Mouse (Mus musculus) gastrocnemius, adult 2 months (tissue): ENCODE results near the gene Cfap206. TPM values are rescaled to one million over a fixed set of nuclear protein-coding genes. Genes with fewer than 3 reads are reported as not detected.

ENCODE experiments used
- DNase-seq: peaks from one replicate; pipeline ENCODE4 v3.0.0; 2022
- H3K27ac ChIP-seq: fragments of 200-600 bp; 2 replicates; pipeline ENCODE4 v1.8.1; 2022; ENCODE audit warnings: mild to moderate bottlenecking
- H3K4me3 ChIP-seq: fragments of 200-600 bp; 2 replicates; pipeline ENCODE4 v1.8.1; 2022; ENCODE audit warnings: mild to moderate bottlenecking, moderate library complexity
- CTCF ChIP-seq: fragments of 200-600 bp; IDR thresholded peaks from 2 replicates; pipeline ENCODE4 v1.8.1; 2022; ENCODE audit warnings: antibody characterized with exemption, mild to moderate bottlenecking, moderate library complexity
- intact Hi-C: fragments of 180-260 bp; cut with DNase I; formaldehyde crosslinking; loops from one replicate; pipeline ENCODE4 v1.15.1; 2025
- total RNA-seq, 2 experiments: library from RNA; stranded (reverse); gene quantifications; 2 replicates each; pipeline ENCODE4 v1.2.3; 2021

The Cfap206 gene
- total RNA-seq, 2 experiments from 2014 or later: not detected

- no peak for DNase-seq
- Histone ChIP-seq H3K27ac (no peak overlapping the region), H3K4me3 (no peak overlapping the region)
- no peak for TF ChIP-seq CTCF
- intact Hi-C loops: no loop called here
Measured at GRCm38 (mm10) chr4:34715062-34715461, 14.9 kb downstream of the Cfap206 start.

DNA sequence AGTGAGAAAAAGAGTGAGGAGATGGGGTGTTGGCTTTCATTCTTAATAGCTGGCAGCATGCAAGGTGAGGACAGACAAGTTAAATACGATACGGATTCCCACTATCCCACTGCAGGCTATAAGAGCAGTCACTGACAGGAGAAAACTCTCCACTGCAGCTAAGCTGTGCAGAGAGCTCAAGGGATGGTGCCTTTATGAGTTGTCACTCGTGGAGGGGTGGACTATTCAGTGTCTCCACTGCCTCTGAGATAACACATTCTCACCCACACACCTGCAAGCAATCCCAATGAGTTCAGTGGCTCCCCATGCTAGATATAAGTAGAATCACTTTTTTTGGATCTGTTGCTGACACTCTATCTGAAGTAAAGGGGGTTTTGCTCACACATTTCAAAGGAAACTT, 21.9 kb downstream of the Cfap206 start:
- H3K27ac ChIP-seq: no peak overlapping the region
- TF ChIP-seq CTCF: no peak
- no peak overlapping the region for H3K4me3 ChIP-seq
- intact Hi-C loops: loop anchor here (5.0 kb wide), 1 partner anchor 214 kb away; no protein-coding TSS in a partner anchor
- no peak for DNase-seq

- H3K4me3 ChIP-seq: no peak overlapping the region
- TF ChIP-seq CTCF: no peak
- no peak overlapping the region for H3K27ac ChIP-seq
- intact Hi-C loops: loop anchor here (5.0 kb wide), 1 partner anchor 215 kb away; no protein-coding TSS in a partner anchor
- no peak for DNase-seq
Measured at GRCm38 (mm10) chr4:34707248-34707647, 22.8 kb downstream of the Cfap206 start.

DNA sequence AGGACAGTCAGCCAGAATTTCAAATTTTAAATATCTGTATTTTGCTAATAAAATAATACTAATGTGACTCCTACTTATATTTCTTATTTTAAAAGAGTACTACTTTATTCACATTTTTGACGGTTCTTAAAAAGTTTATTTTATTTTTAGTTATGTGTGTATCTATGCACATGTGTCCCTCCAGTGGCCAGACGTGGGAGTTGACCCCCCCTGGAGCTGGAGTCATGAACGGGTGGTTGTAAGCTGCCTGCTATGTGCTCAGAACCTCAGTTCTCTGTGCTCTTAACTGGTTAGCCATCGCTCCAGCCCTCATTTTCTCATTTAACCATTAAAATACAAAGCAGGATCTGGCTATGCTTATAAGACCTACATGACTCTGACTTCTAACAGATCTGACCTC, 27.0 kb downstream of the Cfap206 start:
- intact Hi-C loops: no loop called here
- TF ChIP-seq CTCF: no peak
- no peak overlapping the region for H3K4me3 ChIP-seq
- no peak for DNase-seq
- no peak overlapping the region for H3K27ac ChIP-seq

DNA sequence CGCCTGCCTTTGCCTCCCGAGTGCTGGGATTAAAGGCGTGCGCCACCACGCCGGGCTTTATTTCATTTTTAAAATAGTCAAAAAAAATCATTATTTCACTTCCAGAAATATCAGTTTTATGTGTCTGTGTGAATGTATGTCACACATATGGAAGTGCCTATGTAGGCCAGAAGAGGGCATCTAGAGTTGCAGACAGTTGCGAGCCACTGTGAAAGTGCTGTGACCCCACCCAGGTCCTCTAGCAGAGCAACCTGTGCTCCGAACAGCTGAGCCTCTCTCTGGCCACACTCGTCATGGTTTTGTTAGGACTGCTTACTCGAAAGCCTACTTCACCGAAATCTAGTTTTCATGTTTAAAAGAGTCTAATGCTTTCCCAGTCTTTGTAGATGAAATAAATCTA, 27.8 kb downstream of the Cfap206 start:
- no peak for TF ChIP-seq CTCF
- intact Hi-C loops: no loop called here
- Histone ChIP-seq H3K27ac (no peak overlapping the region), H3K4me3 (no peak overlapping the region)
- DNase-seq: no peak

GRCm38 (mm10) chr4:34701528-34701927, 28.5 kb downstream of the Cfap206 start:
- DNase-seq: peak; percentile 61
- intact Hi-C loops: no loop called here
- peak; percentile 63 for TF ChIP-seq CTCF
- no peak overlapping the region for H3K27ac ChIP-seq
- H3K4me3 ChIP-seq: no peak overlapping the region

DNA sequence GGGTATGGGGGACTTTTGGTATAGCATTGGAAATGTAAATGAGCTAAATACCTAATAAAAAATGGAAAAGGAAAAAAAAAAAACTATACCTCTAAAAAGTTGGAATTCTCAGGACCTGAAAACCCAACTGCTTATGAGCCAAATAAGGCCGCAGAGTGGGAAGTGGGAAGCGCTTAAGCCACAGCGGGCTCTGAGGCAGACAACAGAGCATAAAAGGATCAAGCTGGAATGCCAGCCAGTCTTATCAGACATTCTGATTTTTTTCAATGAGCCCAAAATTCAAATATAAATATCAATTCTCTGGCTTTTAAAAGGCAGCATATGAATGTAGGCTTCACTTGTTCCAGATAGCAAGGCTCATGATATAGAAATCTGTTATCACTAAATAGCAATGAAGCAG, 42.0 kb downstream of the Cfap206 start:
- no peak overlapping the region for H3K27ac ChIP-seq
- intact Hi-C loops: loop anchor here (5.0 kb wide), 1 partner anchor 234 kb away; no protein-coding TSS in a partner anchor
- H3K4me3 ChIP-seq: no peak overlapping the region
- DNase-seq: no peak
- no peak for TF ChIP-seq CTCF

- intact Hi-C loops: loop anchor here (1.0 to 5.0 kb wide), 3 partner anchors 91 to 235 kb away; partner anchors contain the start of gene Smim8
- peak within 1 kb of the TSS; percentile 84 for H3K4me3 ChIP-seq
- DNase-seq: peak; percentile 97
- no peak; the same call in 1 of the 2 replicates for TF ChIP-seq CTCF
- peak within 1 kb of the TSS; percentile 90 for H3K27ac ChIP-seq
Measured at GRCm38 (mm10) chr4:34686874-34687567, 43.0 kb downstream of the Cfap206 start, which contains the start of gene Slc35a1. Slc35a1 (minus strand) TSS chr4:34687438.

DNA sequence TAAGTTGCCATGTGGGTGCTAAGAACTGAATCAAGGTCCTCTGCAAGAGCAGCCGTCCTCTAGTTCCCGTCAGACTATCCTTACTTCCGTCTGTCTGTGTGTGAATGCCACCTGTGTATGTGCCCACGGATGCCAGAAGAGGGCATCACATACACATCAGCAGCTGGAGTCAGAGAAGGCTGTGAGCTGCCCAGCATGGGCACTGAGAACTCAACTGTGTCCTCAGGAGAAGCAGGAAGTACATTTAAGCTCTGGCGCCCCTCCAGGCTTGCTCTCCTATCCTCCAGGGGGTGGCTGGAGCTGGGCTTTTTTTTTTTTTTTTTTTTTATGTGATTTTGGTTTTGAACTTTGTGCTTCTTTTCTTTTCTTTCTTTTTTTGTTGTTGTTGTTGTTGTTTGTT, 49.5 kb downstream of the Cfap206 start:
- intact Hi-C loops: no loop called here
- peak; percentile 12; the same call in 1 of the 2 replicates for TF ChIP-seq CTCF
- Histone ChIP-seq H3K27ac (no peak overlapping the region), H3K4me3 (no peak overlapping the region)
- no peak for DNase-seq

GRCm38 (mm10) chr4:34673721-34674120, 56.3 kb downstream of the Cfap206 start:
- no peak overlapping the region for H3K27ac ChIP-seq
- intact Hi-C loops: no loop called here
- no peak for TF ChIP-seq CTCF
- no peak for DNase-seq
- H3K4me3 ChIP-seq: no peak overlapping the region

- Histone ChIP-seq H3K4me3 (no peak overlapping the region), H3K27ac (no peak overlapping the region)
- no peak for TF ChIP-seq CTCF
- DNase-seq: no peak
- intact Hi-C loops: no loop called here
Measured at GRCm38 (mm10) chr4:34667923-34668322, 62.1 kb downstream of the Cfap206 start.

- DNase-seq: no peak
- Histone ChIP-seq H3K4me3 (no peak overlapping the region), H3K27ac (no peak overlapping the region)
- intact Hi-C loops: no loop called here
- TF ChIP-seq CTCF: no peak
Measured at GRCm38 (mm10) chr4:34661927-34662326, 68.1 kb downstream of the Cfap206 start.

- no peak overlapping the region for H3K4me3 ChIP-seq
- no peak for DNase-seq
- intact Hi-C loops: no loop called here
- TF ChIP-seq CTCF: no peak
- H3K27ac ChIP-seq: no peak overlapping the region
Measured at GRCm38 (mm10) chr4:34661514-34661913, 68.5 kb downstream of the Cfap206 start.

DNA sequence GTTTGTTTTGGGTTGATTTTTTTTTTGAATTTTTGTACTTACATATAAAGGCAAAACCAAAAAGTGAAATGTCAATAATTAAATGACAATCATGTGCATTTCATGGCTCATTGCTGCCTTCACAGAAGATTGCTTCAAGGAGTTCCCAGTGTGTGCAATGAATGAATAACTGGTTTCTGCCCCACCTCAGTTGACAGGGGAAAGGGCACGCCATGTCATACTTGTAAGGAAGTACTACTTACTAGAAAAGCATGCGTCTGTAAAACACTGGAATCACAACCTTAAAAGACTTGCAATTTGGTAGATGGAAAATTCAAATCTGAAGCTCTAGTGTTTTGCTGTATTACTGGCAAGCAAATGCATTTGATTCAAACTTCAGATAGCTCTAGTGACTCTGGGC, 71.0 kb downstream of the Cfap206 start:
- intact Hi-C loops: no loop called here
- Histone ChIP-seq H3K4me3 (no peak overlapping the region), H3K27ac (no peak overlapping the region)
- no peak for DNase-seq
- TF ChIP-seq CTCF: no peak
